Mouse (Mus musculus): Measurements from ENCODE around the gene Mat2a.
"Not testable (repeated sequence)": the region's sequence is repeated elsewhere in the genome, so short reads cannot be mapped to it uniquely, and the experiment has no call there.

Gene Mat2a

DNA sequence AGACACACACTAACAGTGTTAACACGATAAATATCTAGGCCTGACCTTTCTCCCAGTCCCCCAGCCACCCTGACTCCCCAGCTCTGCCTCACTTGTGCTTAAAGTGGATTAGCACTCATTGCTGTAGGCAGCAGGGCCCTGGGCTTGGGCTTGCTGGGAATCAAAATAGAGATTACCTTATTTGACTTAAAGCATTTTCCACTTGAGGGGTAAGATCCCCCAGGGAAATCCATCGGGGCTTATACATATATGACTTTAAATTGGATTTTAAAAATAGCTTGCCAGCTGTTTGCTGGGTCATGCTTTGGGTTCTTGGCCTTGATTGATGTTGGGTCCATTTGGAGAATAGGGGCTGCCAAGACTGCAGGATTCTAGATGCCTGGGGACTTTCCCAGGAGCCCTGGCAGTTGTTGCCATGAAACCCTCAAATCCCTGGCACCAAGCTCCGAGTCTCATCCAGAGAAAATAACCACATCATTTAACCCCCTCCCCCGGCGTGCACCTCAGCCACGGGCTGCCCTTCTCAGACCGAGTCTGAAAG, 15.5 kb upstream of the Mat2a start:
- no peak for DNase-seq (ENCODE audit: low spot score)

DNA sequence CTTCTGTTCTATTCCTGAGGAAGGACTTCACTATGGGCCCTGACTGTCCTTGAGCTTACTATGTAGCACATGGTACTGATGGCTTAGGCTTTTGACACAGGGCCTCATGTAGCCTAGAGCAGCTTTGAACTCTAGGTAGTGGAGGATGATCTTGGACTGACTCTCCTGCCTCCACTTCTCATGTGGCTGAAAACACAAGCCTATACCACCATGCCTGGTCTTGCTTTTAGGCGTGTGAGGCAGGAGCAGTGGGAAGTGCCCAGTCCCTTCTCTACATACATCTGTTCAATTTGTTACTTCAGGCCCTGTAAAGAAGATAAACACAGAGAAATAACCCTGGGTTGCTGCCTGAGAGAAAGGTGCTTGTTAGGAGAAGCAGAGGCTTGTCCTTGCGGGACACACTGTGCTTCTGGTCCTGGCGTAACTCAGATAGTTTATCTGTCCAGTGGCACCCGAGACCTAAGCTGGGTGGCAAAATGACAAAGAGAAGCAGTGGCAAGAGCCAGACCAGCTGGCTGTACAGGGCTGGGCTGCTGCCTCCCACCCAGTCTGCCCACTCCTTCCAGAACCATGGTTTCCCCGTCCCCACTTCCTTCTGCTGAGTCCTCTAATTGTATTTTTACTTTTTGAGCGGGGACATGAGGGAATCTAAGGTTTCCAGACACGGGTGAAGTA, 14.9 kb upstream of the Mat2a start:
- no peak for DNase-seq (ENCODE audit: low spot score)

DNA sequence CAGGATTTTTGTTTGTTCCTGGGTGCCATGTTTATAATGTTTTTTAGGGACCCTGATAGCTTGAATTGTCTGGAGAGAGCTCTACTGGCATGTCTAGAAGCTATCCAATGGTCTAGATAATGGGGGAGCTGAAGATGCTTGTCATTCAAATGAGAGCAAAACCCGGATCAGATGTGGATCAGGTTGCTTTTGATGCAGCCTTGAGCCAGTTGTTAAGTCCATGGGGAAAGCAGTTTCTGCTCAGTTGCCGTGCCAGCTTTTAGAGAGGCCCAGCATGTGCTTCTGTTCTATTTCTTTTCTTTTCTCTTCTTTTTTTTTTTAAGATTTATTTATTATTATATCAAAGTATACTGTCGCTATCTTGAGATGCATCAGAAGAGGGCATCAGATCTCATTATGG, 14.2 kb upstream of the Mat2a start:
- DNase-seq (ENCODE audit: low spot score) = no peak

DNA sequence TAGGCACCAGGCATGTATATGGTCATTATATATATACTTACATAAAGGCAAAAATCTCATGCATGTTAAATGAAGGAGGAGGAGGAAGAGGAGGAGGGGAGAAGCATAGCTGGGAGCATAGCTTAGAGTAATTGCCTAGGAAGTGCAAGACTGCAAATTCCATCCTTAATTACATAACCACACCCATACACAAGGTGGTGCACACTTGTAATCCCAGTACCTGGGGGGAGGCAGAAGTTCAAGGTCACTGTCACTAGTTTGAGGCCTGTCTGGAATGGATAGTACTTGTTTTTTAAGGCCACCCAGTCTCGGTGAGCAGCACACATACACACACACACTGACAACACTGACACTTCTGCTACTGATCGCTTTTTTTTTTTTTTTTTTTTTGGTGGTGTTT, 13.0 kb upstream of the Mat2a start:
- no peak for DNase-seq (ENCODE audit: low spot score)

DNA sequence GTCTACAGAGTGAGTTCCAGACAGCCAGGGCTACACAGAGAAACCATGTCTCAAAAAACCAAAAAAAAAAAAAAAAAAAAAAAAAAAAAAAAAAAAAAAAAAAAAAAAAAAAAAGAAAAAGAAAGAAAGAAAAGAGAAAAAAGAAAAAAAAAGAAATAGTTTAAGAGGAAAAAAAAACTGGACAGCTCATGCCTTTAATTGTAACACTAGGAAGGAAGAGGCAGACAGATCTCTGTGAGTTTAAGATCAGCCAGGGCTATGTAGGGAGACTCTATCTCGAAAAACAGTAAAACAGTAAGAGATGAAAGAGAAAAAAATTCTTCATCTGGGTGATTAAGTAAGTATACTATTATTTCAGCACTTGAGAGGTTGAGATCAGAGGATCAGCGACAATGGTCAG, 12.4 kb upstream of the Mat2a start:
- not testable (repeated sequence) for DNase-seq (ENCODE audit: low spot score)

DNA sequence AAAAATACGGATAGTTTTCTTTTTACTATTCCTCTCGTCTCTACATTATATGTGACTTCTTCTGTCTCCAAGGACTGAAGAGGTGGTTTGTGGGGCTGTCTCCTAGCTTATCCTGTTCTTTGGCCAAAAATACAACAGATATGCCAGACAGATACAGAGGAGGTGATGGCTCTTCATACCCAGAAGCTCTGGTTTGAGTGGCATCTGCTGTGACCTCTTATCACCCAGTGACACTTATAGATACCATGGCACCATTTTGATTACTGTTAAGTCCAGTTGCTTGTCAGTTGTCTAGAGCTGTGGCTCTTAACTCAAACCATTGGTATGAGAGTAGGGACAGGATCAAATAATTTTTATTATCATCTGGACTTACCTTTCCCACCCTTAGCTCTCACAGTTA, 8.1 kb upstream of the Mat2a start:
- DNase-seq (ENCODE audit: low spot score) = no peak

DNA sequence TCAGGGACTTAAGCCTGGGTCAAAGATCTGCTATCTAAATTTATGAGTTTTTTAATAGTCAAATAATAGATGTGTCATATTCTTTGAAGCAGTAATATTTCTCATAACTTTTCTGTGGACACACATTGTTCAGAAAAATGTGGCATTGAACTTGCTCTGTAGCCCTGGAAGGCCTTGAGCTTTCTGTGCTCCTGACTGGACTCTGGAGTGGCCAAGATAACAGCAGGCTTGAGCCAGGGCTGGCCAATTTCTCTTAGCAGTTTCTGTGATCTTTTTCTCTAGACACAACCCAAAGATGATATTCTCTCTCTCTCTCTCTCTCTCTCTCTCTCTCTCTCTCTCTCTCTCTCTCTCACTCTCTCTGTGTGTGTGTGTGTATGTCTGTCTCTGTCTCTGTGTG, 5.7 kb upstream of the Mat2a start:
- no peak for DNase-seq (ENCODE audit: low spot score)

DNA sequence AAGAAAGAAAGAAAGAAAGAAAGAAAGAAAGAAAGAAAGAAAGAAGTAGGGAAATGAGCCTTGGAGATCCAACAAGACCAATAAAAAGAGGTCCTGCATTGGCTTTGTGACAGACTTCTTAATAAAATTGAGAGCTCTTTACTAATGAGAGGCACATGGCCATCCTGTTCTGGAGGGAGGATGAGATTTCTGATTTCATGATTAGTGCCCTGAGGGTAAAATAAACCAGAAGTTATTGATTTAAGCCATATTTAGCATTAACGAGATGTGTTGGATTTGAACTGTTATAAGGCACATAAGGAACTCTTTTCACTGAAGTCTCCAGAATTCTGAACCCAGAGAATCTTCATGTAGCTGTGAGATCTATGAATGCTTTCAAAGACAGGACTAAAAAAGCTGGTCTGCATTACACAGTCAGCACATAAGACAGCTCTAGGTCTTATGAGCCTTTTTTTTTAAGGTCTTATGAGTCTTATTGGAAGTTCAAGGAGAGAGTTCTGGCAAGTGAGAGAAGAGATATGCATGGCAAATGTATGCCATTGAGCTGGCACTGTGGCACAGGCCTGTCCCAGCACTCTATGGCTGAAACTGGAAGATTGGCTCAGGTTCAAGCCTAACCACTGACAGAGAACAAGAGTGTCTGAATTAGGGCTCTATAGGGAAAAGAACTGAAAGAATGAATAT, 3.7 kb upstream of the Mat2a start:
- DNase-seq (ENCODE audit: low spot score) = no peak

DNA sequence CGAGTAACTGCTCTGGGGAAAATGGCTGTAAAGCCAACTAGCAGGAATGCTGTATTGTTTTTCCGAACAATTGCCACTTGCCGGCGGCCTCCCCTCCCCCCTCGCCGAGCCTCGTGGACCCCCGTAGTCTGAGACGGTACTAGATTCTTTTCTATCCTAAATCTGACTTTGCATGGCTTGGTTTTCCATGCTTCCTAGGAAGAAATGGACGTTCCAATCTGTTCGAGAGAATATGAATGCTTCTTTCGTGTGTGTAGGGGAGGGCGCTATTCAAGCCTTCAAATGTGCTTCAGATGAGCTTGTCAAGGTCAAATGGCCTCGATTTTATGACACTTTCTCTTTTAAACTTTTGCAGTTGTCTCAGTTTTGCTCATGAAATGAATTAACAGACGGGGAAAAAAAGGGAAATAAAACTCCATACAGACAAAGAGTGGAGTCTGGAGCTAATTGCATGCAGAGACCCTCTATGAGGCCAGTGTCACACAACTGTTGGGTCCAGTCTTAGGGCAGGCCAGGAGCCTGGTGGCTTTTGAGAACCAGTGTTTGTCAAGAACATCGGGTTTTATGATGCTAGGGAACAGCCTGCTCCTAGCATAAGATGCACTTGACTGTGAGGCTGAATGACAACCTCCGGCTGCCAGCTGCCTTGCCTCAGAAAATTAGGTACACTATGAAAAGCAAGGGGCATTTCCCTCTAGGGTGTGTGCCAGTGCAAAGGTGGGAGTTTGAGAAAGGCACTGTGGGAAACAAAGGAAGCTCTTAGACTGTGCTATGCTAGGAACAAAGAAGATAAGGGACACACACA, 1.0 kb upstream of the Mat2a start:
- DNase-seq (ENCODE audit: low spot score) = peak; percentile 18

DNA sequence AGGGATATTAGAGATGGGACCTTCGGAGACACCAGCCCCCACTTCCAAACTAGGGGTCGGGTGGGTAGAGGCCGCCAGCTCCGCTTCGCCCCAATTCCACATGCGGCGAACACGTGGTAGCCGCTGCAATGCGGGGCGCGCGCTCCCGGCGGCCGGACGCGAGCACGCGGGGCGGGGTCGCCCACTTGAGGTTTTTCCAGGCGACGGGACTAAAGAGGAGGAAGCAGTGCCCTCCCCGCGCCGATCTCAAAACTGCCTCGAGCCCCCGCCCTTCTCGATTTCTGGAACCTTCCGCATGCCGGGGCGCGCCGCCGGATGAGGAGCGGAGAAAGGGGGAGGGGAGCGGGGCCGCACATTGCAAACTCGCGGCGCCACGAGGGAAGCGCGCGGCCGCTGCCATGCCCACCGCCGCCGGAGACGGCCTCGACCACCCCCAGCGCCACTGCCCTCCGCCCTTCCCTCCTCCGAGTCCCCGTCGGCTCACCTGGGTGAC, 450 bp downstream of the Mat2a start:
- peak; percentile 79 for DNase-seq (ENCODE audit: low spot score)

DNA sequence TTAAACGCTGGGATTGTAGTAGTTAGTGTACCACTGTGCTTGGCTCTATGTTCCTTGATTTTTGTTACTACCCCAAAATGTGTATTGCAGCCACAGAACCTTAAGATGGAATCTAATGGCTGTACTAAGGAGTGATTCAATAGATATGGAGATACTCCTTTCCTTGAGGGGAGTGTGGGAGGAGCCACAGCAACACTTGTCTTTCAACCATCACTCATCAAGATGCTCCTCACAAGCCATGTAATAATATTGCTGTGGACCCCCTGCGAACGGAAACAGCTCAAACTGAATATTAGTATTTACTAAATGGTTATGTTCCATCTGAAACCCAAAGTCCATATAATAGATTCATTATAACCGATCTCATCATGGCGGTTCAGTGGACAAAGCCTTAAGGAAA, 1.1 kb downstream of the Mat2a start:
- DNase-seq (ENCODE audit: low spot score) = no peak

DNA sequence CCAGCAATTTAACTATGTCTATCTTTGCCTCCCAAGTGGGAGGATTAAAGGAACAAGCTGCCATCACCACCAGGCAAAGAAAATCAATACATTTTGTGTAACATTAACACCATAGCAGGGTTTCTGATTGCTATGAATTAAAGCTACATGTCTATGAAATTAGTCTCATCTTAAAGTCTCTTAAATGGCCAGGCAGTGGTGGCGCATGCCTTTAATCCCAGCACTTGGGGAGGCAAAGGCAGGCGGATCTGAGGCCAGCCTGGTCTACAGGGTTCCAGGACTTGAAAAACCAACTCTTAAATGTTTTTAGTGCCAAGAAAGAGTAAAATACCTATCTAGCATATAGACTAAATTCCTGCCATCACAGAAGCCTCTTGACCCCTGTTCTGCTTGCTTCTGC, 7.2 kb downstream of the Mat2a start:
- no peak for DNase-seq (ENCODE audit: low spot score)

DNA sequence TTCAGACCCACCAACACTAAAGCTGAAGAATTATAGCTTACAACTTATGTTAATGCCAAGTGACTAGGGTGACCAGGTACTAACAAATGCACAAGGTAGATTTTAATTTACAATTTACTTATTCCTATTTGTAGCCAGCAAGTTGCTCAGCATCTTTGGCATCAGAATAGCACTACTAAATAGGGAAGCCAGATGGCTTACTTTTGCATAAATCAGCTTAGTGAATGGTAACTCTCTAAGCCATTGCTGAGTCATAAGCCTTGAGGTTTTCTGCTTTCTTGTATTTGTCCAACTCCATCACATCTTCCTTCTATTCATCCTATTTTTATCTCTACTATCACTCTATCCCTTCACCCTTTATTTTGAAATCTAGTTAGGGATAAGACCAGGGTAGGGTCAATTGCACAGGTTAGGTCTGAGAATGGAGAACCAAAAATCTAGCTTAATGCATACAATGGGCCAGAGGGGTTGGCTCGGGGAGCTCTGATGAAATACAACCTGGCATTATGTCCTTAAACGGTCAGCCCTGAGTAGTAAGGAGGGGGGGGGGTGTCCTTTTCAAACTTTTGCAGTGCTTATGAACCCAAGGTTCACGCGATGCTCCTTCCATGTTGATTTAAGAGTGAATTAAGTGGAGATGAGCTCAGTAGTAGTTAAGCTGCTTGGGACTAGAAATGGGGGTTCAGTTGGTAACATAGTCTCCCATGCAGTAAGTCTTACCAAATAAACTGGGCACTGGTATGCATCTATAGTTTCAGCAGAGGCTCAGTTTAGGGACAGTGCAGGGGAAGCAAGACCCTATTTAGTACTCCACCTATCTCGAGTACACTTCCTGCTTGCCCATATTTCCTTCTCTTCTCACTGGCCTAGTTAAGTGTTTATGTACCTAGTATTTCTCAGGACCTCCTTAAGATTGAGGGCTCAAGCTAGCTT, 8.1 kb downstream of the Mat2a start:
- no peak for DNase-seq (ENCODE audit: low spot score)

DNA sequence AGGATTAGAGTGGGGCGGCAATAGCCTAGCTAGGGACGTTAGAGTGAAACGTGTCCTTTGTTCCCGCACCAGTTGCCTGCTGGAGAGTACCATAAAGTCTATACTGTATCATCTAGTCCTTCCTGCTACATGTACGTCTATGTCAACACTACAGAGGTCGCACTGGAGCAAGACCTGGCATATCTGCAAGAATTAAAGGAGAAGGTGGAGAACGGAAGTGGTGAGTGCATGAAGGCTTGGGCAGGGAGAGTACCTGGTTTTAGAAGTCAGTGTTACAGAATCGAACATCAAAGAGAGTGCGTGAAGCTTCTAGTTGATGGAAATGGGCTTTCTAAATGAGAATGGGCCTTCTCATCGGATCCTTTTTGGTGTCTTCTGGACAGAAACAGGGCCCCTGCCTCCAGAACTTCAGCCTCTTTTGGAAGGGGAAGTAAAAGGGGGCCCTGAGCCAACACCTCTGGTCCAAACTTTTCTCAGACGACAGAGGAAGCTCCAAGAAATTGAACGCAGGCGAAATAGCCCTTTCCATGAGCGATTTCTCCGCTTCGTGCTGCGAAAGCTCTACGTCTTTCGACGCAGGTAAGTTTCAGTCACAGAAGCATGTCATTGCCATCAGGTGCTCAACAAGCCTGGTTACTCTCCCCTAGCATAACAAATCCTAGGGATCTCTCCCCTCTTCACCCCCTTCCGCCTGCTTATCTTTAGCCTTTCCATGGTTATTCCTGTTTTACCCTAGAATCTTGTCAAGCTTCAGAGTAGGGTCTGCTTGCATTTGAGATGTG, 10.1 kb downstream of the Mat2a start:
- DNase-seq (ENCODE audit: low spot score) = no peak

DNA sequence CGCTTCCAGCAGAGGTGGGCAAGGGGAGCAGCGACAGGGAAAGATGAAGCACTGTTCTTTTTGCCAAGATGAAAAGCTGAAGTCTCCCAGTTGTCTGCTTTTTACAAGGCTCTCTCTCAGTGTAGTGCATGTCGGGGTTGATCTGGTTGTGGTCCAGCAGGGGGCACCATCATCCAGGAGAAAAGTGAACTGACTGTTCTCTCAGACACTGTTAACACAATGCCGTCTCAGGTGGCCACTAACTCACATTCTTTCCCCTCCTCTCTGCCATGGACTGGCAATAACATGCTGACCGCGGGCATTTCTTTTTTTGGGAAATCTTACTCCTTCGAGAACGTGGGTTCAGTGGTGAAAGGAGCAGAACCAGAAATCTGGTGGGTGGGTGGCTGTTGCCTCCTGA, 11.3 kb downstream of the Mat2a start:
- peak; percentile 73 for DNase-seq (ENCODE audit: low spot score)

DNA sequence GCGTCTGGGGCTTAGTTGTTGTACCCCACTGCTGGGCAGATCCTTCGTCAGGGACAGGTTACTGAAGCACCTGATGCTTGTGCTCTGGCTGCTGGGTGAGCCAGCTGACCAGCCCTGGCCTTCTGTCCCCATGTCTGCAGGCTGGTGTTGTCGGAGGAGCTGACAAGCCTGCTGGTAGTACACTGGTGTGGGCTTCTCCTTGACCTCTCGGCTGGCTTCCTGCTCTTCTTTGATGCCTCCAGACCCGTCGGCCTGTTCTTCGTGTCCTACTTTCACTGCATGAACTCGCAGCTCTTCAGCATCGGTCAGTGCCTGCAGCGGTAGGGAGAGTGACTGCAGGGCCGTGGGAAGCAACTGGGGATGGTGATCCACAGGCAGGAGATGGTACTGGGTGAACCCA, 13.7 kb downstream of the Mat2a start:
- DNase-seq (ENCODE audit: low spot score) = no peak

DNA sequence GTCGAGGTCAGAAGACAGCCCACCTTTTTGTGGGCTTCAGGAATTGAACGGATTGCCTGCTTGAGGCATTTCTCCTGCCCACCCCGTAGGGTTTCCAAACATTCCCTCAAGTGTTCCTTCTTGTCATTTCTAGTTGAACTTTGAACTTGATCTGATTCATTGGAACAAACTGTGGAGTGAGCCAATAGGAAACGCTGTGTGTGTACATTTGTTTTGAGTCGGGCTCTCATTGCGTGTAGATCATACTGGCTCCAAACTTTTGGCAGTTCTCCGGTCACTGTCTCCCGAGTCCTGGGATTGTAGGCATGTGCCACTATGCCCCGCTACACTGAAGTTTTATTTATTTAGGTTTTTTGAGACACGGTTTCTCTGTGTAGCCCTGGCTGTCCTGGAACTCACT, 18.5 kb downstream of the Mat2a start:
- DNase-seq (ENCODE audit: low spot score) = no peak

DNA sequence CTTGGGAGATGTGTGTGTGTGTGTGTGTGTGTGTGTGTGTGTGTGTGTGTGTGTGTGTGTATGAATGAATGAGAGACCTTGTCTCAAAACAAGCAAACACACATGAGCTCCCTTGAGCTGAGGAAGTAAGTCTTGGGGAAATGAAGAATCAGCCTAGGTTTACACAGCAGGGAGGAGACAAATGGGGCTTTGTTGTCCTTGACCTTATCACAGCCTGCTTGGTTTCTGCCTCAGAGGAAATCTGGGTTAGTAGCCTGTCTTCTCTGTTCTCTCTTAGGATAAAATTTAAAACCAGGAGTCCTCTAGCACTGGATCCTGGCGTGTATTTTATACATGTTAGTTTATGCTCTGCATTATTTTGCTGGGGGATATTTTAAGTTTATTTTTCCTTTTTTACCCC, 19.6 kb downstream of the Mat2a start:
- no peak for DNase-seq (ENCODE audit: low spot score)

DNA sequence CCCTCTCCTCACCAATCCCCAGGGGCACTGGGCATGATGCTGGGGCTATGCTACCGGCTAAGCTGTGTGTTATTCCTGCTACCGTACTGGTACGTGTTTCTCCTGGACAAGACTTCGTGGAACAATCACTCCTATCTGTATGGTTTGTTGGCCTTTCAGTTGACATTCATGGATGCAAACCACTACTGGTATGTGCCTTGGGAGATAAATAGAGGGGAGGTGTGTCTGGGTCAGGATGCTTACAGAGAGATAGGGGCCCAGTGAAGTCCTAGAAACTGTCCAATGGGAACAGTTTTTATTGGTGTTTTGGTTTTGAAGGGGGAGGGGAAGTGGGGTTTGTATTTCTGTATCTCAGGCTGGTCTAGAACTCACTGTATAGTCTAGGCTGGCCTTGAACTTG, 21.1 kb downstream of the Mat2a start:
- DNase-seq (ENCODE audit: low spot score) = no peak

DNA sequence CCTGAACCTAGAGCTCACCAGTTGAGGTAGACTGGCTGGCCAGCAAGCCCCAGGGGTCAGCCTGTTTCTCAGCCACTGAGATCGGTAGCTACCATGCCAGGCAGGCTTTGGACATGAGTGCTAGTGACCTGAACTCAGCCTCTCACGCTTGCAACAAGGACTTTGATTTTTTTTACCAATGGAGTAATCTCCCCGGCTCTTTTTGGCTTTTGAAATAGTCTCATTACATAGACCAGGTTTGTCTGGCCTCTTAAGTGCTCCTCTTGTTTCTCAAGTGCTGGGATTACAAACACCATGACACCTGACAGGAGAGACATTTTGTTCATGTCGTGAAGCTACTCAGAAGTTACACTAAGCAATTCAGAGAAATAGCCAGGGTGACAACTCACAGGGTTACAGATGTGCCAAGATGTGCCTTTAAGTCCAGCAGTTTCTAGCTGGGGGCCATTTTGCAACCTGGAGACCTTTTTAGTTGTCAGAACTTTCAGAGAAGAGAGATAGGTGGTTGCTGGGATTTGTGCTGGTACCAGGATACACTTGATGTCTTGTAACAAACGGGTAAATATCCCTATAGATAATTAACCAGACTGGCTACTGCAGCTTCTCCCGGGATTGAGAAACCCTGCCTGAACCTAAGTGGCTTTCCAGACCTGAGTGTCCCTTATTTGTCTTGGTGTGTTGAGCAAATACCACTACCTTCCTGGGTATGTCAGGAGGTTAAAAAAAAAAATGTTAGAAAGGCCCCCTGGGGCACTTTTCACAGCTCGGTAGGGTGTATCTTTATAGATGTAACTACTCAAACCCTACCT, 23.2 kb downstream of the Mat2a start:
- no peak for DNase-seq (ENCODE audit: low spot score)

All from ovary, postnatal 14 days (tissue).